Mouse (Mus musculus): Measurements from ENCODE around the gene Ptpn5. TPM values are rescaled to one million over a fixed set of nuclear protein-coding genes. Genes with fewer than 3 reads are reported as not detected.

Gene Ptpn5
- polyA plus RNA-seq, 1 experiment from 2014 or later = 146 TPM

GRCm38 (mm10) chr7:47131258-47131657 is 2.2 kb downstream of the Ptpn5 start:
- no peaks in the 10 kb centered on the region for H3K9me3 ChIP-seq (ENCODE audit: control insufficient read depth, low read length)
- no peaks in the 10 kb centered on the region for H3K27me3 ChIP-seq (ENCODE audit: control insufficient read depth, insufficient read depth, low read length)
- peak overlapping the region; percentile 79 for H3K4me3 ChIP-seq (replicated peaks; ENCODE audit: low read depth, low read length)
- H3K9ac ChIP-seq (replicated peaks; ENCODE audit: low read length) = peak overlapping the region; percentile 94
- 0 out of 2 replicates have a peak, but pooled peaks cover 3% of the 10 kb centered on the region for H3K36me3 ChIP-seq (ENCODE audit: control insufficient read depth, insufficient read depth, low read length)
- DNase-seq = peak; percentile 39
- ATAC-seq (ENCODE audit: low FRiP score, low TSS enrichment) = no peak
- WGBS = 35% methylated on average over 8 of the region's 8 CpGs
- peaks cover 11% of the 10 kb centered on the region; the same call in 1 of the 2 replicates for H3K4me1 ChIP-seq (ENCODE audit: control insufficient read depth, insufficient read depth, low read length)
- H3K27ac ChIP-seq (replicated peaks; ENCODE audit: low read depth, low read length) = no peak overlapping the region
- peak overlapping the region; percentile 70 for H3K4me2 ChIP-seq (ENCODE audit: low read length)

GRCm38 (mm10) chr7:47122026-47122425 is 11.5 kb downstream of the Ptpn5 start:
- peaks cover 24% of the 10 kb centered on the region; the same call in 1 of the 2 replicates for H3K36me3 ChIP-seq (ENCODE audit: control insufficient read depth, insufficient read depth, low read length)
- no peak for ATAC-seq (ENCODE audit: low FRiP score, low TSS enrichment)
- no peak for DNase-seq
- no peak overlapping the region for H3K9ac ChIP-seq (replicated peaks; ENCODE audit: low read length)
- no peak overlapping the region for H3K4me3 ChIP-seq (replicated peaks; ENCODE audit: low read depth, low read length)
- H3K4me2 ChIP-seq (ENCODE audit: low read length) = no peak overlapping the region
- H3K4me1 ChIP-seq (ENCODE audit: control insufficient read depth, insufficient read depth, low read length) = no peaks in the 10 kb centered on the region
- WGBS = 96% methylated on average over 3 of the region's 3 CpGs
- H3K9me3 ChIP-seq (ENCODE audit: control insufficient read depth, low read length) = no peaks in the 10 kb centered on the region
- H3K27ac ChIP-seq (replicated peaks; ENCODE audit: low read depth, low read length) = no peak overlapping the region
- H3K27me3 ChIP-seq (ENCODE audit: control insufficient read depth, insufficient read depth, low read length) = no peaks in the 10 kb centered on the region

GRCm38 (mm10) chr7:47116666-47117065 is 16.8 kb downstream of the Ptpn5 start:
- no peak overlapping the region for H3K27ac ChIP-seq (replicated peaks; ENCODE audit: low read depth, low read length)
- no peaks in the 10 kb centered on the region for H3K9me3 ChIP-seq (ENCODE audit: control insufficient read depth, low read length)
- WGBS = 77% methylated on average over 6 of the region's 6 CpGs
- ATAC-seq (ENCODE audit: low FRiP score, low TSS enrichment) (no peak), DNase-seq (no peak)
- H3K4me2 ChIP-seq (ENCODE audit: low read length) = no peak overlapping the region
- H3K4me1 ChIP-seq (ENCODE audit: control insufficient read depth, insufficient read depth, low read length) = no peaks in the 10 kb centered on the region
- H3K36me3 ChIP-seq (ENCODE audit: control insufficient read depth, insufficient read depth, low read length) = peaks cover 21% of the 10 kb centered on the region
- no peak overlapping the region for H3K4me3 ChIP-seq (replicated peaks; ENCODE audit: low read depth, low read length)
- H3K9ac ChIP-seq (replicated peaks; ENCODE audit: low read length) = no peak overlapping the region
- no peaks in the 10 kb centered on the region for H3K27me3 ChIP-seq (ENCODE audit: control insufficient read depth, insufficient read depth, low read length)

GRCm38 (mm10) chr7:47115491-47115890 is 18.0 kb downstream of the Ptpn5 start:
- DNase-seq = no peak

GRCm38 (mm10) chr7:47113383-47113782 is 20.1 kb downstream of the Ptpn5 start:
- ATAC-seq (ENCODE audit: low FRiP score, low TSS enrichment) = no peak
- Histone ChIP-seq H3K4me3 (replicated peaks; ENCODE audit: low read depth, low read length) (no peak overlapping the region), H3K27ac (replicated peaks; ENCODE audit: low read depth, low read length) (no peak overlapping the region), H3K36me3 (ENCODE audit: control insufficient read depth, insufficient read depth, low read length) (peaks cover 23% of the 10 kb centered on the region), H3K9me3 (ENCODE audit: control insufficient read depth, low read length) (no peaks in the 10 kb centered on the region), H3K9ac (replicated peaks; ENCODE audit: low read length) (no peak overlapping the region), H3K4me1 (ENCODE audit: control insufficient read depth, insufficient read depth, low read length) (no peaks in the 10 kb centered on the region), H3K4me2 (ENCODE audit: low read length) (no peak overlapping the region), H3K27me3 (ENCODE audit: control insufficient read depth, insufficient read depth, low read length) (no peaks in the 10 kb centered on the region)
- WGBS = 88% methylated on average over 7 of the region's 7 CpGs
- DNase-seq = no peak

More at GRCm38 (mm10) chr7:47115491-47115890, 18.0 kb downstream of the Ptpn5 start:
- Histone ChIP-seq H3K9me3 (ENCODE audit: control insufficient read depth, low read length) (no peaks in the 10 kb centered on the region), H3K9ac (replicated peaks; ENCODE audit: low read length) (no peak overlapping the region), H3K27me3 (ENCODE audit: control insufficient read depth, insufficient read depth, low read length) (no peaks in the 10 kb centered on the region), H3K27ac (replicated peaks; ENCODE audit: low read depth, low read length) (no peak overlapping the region), H3K4me1 (ENCODE audit: control insufficient read depth, insufficient read depth, low read length) (no peaks in the 10 kb centered on the region), H3K4me3 (replicated peaks; ENCODE audit: low read depth, low read length) (no peak overlapping the region), H3K36me3 (ENCODE audit: control insufficient read depth, insufficient read depth, low read length) (peaks cover 27% of the 10 kb centered on the region), H3K4me2 (ENCODE audit: low read length) (no peak overlapping the region)
- WGBS = 93% methylated on average over 2 of the region's 2 CpGs
- no peak for ATAC-seq (ENCODE audit: low FRiP score, low TSS enrichment)

GRCm38 (mm10) chr7:47112036-47112435 is 21.4 kb downstream of the Ptpn5 start:
- no peaks in the 10 kb centered on the region for H3K27me3 ChIP-seq (ENCODE audit: control insufficient read depth, insufficient read depth, low read length)
- no peaks in the 10 kb centered on the region for H3K9me3 ChIP-seq (ENCODE audit: control insufficient read depth, low read length)
- H3K9ac ChIP-seq (replicated peaks; ENCODE audit: low read length) = no peak overlapping the region
- H3K27ac ChIP-seq (replicated peaks; ENCODE audit: low read depth, low read length) = no peak overlapping the region
- H3K4me3 ChIP-seq (replicated peaks; ENCODE audit: low read depth, low read length) = no peak overlapping the region
- no peaks in the 10 kb centered on the region for H3K4me1 ChIP-seq (ENCODE audit: control insufficient read depth, insufficient read depth, low read length)
- H3K4me2 ChIP-seq (ENCODE audit: low read length) = no peak overlapping the region
- DNase-seq (no peak), ATAC-seq (ENCODE audit: low FRiP score, low TSS enrichment) (no peak)
- H3K36me3 ChIP-seq (ENCODE audit: control insufficient read depth, insufficient read depth, low read length) = peaks cover 29% of the 10 kb centered on the region
- WGBS = 90% methylated on average over 5 of the region's 5 CpGs

GRCm38 (mm10) chr7:47111121-47111520 is 22.4 kb downstream of the Ptpn5 start:
- H3K27me3 ChIP-seq (ENCODE audit: control insufficient read depth, insufficient read depth, low read length) = no peaks in the 10 kb centered on the region
- H3K9me3 ChIP-seq (ENCODE audit: control insufficient read depth, low read length) = no peaks in the 10 kb centered on the region
- no peak overlapping the region for H3K27ac ChIP-seq (replicated peaks; ENCODE audit: low read depth, low read length)
- H3K4me3 ChIP-seq (replicated peaks; ENCODE audit: low read depth, low read length) = no peak overlapping the region
- H3K9ac ChIP-seq (replicated peaks; ENCODE audit: low read length) = no peak overlapping the region
- no peak overlapping the region for H3K4me2 ChIP-seq (ENCODE audit: low read length)
- ATAC-seq (ENCODE audit: low FRiP score, low TSS enrichment) (no peak), DNase-seq (no peak)
- WGBS = 83% methylated on average over 3 of the region's 3 CpGs
- peaks cover 34% of the 10 kb centered on the region for H3K36me3 ChIP-seq (ENCODE audit: control insufficient read depth, insufficient read depth, low read length)
- no peaks in the 10 kb centered on the region for H3K4me1 ChIP-seq (ENCODE audit: control insufficient read depth, insufficient read depth, low read length)

- Histone ChIP-seq H3K36me3 (ENCODE audit: control insufficient read depth, insufficient read depth, low read length) (peaks cover 35% of the 10 kb centered on the region), H3K4me1 (ENCODE audit: control insufficient read depth, insufficient read depth, low read length) (no peaks in the 10 kb centered on the region)
These were observed 23.0 kb downstream of the Ptpn5 start for GRCm38 (mm10) chr7:47110511-47110910.

GRCm38 (mm10) chr7:47108779-47109189 is 24.7 kb downstream of the Ptpn5 start:
- Histone ChIP-seq H3K27me3 (ENCODE audit: control insufficient read depth, insufficient read depth, low read length) (no peaks in the 10 kb centered on the region), H3K4me1 (ENCODE audit: control insufficient read depth, insufficient read depth, low read length) (no peaks in the 10 kb centered on the region), H3K9ac (replicated peaks; ENCODE audit: low read length) (no peak overlapping the region), H3K9me3 (ENCODE audit: control insufficient read depth, low read length) (no peaks in the 10 kb centered on the region), H3K4me2 (ENCODE audit: low read length) (no peak overlapping the region), H3K36me3 (ENCODE audit: control insufficient read depth, insufficient read depth, low read length) (peaks cover 38% of the 10 kb centered on the region), H3K4me3 (replicated peaks; ENCODE audit: low read depth, low read length) (no peak overlapping the region), H3K27ac (replicated peaks; ENCODE audit: low read depth, low read length) (no peak overlapping the region)
- no peak for DNase-seq
- 89% methylated on average over 13 of the region's 13 CpGs for WGBS
- ATAC-seq (ENCODE audit: low FRiP score, low TSS enrichment) = no peak

More at GRCm38 (mm10) chr7:47110511-47110910, 23.0 kb downstream of the Ptpn5 start:
- no peak for ATAC-seq (ENCODE audit: low FRiP score, low TSS enrichment)
- Histone ChIP-seq H3K9me3 (ENCODE audit: control insufficient read depth, low read length) (no peaks in the 10 kb centered on the region), H3K27me3 (ENCODE audit: control insufficient read depth, insufficient read depth, low read length) (no peaks in the 10 kb centered on the region), H3K4me3 (replicated peaks; ENCODE audit: low read depth, low read length) (no peak overlapping the region), H3K9ac (replicated peaks; ENCODE audit: low read length) (no peak overlapping the region), H3K4me2 (ENCODE audit: low read length) (no peak overlapping the region), H3K27ac (replicated peaks; ENCODE audit: low read depth, low read length) (no peak overlapping the region)
- no peak for DNase-seq
- 83% methylated on average over 7 of the region's 7 CpGs for WGBS

Measured in midbrain, embryonic 14.5 days (tissue).